Mouse (Mus musculus): ENCODE results near the gene Nkg7.
"Not testable (repeated sequence)": the region's sequence is repeated elsewhere in the genome, so short reads cannot be mapped to it uniquely, and the experiment has no call there.

Gene Nkg7

GRCm38 (mm10) chr7:43436341-43437255 lies at the start of gene Nkg7:
Gene Nkg7, plus strand, starts transcription at chr7:43437073.
- no peak for DNase-seq (ENCODE audit: low read depth, low spot score)

DNA sequence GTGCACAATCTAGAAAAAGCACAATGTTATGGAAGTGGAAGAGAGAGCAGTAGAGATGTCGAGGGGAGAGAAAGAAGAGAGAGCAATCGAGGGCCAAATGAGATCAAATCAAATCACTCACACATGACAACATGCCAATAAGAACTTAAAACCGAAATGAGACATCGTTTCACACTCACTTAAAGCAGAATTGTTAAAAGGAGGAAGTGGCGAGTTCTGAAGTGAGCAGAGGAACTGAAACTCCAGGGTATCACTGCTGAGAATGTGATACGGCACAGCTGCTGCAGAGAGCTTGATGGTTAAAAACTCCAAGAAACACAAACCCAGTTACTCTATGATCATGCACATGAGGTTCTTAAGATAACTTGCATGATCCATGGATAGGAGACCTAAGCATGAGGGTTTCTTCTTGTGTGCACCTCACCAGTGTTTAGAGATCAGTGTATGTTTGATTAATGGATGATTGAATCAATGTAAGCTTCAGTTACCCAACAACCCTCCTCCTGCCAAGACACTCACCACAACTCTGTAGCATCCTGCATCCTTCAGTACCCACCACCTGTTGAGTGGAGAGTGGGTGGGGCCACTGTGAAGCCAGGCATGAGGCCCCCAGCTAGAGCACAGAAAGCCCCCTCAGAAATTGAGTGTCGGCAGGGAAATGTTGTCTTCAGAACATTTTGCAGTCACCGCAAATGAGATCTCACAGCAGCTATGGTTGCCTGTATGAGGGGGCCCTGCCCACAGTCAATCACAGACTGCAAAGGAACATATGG lies 44.3 kb upstream of the Nkg7 start:
- DNase-seq (ENCODE audit: low read depth, low spot score) = no peak

DNA sequence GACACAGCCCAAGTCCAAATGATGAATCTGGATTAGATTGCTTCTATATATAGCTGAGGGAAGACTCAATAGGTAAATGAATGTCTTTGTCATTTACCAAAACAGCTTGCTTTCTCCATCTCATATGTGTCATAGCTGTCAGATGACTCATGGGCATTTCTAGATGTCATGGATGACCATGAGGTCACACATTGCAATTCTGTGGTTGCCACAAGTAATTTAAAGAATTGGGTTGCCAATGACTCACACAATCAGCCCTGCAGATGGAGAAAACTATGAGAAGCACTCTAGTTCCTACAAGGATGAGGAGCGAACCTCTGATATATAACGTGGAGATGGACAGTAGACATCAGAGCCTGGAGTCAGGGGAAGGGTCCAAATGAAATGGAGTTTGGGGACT lies 37.4 kb upstream of the Nkg7 start:
- DNase-seq (ENCODE audit: low read depth, low spot score) = no peak

DNA sequence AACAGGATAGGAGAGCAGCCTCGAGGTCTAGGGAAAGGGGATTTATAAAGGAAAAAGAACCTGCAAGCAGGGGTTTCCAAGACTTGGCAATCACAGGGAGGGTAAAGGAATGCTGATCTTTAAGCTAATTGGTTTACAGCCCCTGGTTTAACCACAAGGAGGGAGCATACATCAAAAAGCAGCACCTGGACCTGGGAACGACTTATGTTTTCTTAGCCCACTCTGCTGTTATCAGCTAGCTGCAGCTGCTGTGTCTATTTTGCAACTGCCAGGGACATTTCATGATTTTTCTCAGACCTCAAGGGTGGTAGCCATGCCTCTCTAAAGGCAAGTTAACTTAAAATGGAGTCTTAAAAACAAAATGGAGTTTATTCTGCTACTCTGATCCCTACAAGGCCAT lies 34.2 kb upstream of the Nkg7 start:
- DNase-seq (ENCODE audit: low read depth, low spot score) = no peak

DNA sequence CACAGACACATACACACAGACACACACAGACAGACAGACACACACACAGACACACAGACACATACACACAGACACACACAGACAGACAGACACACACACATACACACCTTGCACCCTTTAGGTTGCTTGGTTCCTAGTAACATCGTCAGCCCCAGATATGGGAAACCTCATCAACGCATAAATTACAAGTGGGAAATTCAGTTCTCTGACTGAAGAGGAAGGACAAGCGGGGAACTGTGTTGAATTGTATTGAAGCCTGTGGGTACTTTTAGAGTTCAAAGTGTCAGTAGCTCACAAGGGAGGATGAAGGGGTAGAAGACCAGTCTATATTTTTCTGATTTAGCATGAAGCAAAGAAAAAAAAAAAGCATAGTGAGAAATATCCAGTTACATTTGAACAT lies 29.3 kb upstream of the Nkg7 start:
- no peak for DNase-seq (ENCODE audit: low read depth, low spot score)

DNA sequence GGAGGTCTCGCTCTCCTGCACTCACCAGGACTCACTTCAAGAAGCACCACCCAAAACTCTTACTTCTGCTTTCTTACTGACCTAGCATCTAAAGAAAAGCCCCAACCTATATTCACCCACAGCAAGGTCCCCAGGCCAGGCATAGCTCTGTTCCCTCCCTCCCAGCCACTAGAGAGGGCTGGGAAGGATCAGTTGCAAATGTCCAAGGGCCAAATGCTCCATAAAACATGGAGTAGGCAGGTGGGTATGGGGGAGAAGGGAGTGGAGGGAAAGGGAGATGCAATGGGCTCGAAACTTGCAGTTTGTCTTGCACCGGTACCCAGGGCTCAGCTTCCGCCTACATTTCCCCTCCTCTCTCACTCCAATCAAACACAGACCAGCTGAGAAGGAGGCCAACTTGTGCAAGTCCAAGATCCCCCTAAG lies 28.7 kb upstream of the Nkg7 start, which contains the start of gene Siglecg:
Siglecg (plus strand) TSS at position 74 of the 423 bp plus-strand sequence.
- no peak for DNase-seq (ENCODE audit: low read depth, low spot score)

DNA sequence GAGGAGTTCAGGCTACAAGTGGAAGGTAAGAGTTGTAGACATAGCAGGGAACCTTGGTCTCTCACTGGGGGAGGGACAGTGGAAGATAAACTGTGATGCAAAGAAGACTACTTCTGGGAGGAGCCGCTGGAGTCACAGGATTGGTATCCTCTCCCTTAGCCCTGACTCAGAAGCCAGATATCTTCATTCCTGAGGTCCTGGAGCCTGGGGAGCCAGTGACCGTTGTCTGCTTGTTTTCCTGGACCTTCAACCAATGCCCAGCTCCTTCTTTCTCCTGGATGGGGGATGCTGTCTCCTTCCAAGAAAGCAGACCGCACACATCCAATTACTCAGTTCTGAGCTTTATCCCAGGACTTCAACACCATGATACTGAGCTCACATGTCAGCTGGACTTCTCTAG lies 27.8 kb upstream of the Nkg7 start:
- no peak for DNase-seq (ENCODE audit: low read depth, low spot score)

DNA sequence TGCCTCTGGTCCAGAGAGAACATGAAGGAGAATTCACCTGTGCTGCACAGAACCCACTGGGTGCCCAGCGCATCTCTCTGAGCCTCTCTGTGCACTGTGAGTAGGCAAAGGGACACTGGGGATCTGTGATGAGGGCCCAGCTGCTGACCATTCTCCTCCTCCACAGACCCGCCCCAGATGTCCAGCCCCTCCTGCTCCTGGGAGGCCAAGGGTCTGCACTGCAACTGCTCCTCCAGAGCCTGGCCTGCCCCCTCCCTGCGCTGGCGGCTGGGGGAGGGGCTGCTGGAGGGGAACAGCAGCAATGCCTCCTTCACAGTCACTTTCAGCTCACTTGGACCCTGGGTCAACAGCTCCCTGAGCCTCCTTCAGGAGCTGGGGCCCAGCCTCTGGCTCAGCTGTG lies 25.1 kb upstream of the Nkg7 start:
- DNase-seq (ENCODE audit: low read depth, low spot score) = not testable (repeated sequence)

- peak; percentile 47 for DNase-seq (ENCODE audit: low read depth, low spot score)
These were observed 19.6 kb upstream of the Nkg7 start for GRCm38 (mm10) chr7:43417298-43417697.

- DNase-seq (ENCODE audit: low read depth, low spot score) = peak; percentile 90
These were observed 13.8 kb upstream of the Nkg7 start for GRCm38 (mm10) chr7:43422995-43423617.

- DNase-seq (ENCODE audit: low read depth, low spot score) = no peak
These were observed 12.8 kb upstream of the Nkg7 start for GRCm38 (mm10) chr7:43423991-43424625.

DNA sequence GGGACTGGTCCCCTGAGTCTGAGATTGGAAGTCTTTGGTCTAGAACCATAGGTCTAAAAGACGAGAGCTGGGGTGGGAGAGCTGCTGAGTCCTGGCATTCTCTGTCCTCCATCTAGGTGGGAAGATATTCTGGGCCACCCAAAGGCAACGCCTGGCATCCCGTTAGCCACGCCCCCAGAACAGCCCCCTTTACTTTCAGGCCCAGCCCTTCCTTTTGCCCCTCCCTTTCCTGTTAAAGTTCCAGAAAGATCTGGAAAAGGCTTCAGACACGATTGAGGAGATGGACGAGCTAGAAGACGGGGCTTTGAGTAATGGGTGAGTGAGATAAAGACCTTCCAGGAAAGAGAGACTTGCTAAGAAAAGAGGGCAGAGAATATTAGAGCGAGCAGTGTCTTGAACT lies 9.5 kb upstream of the Nkg7 start, which contains the start of gene Lim2:
Lim2 (plus strand) TSS at position 265 of the 400 bp plus-strand sequence.
- DNase-seq (ENCODE audit: low read depth, low spot score) = peak; percentile 80

- no peak for DNase-seq (ENCODE audit: low read depth, low spot score)
These were observed 7.4 kb upstream of the Nkg7 start for GRCm38 (mm10) chr7:43429500-43429899.

GRCm38 (mm10) chr7:43432891-43433290 lies 4.0 kb upstream of the Nkg7 start:
- peak; percentile 28 for DNase-seq (ENCODE audit: low read depth, low spot score)

DNA sequence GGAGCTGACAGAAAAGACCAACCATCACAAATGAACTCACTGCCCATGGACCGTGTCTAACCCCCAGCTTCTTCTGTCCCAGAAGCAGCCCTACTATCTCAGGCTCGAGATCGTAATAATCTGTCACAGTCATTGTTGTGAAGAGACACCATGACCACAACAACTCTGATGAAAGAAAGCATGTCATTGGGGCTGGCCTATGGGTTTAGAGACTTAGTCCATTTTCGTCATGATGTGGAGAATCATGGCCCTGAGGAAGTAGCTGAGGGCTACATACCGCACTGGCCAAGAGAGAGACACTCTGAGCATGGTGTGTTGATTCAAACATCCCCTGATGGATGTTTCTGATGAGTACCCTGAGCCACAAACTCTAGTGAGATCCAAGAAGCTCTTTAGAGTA lies 2.2 kb upstream of the Nkg7 start:
- no peak for DNase-seq (ENCODE audit: low read depth, low spot score)

GRCm38 (mm10) chr7:43438611-43439010 lies 1.7 kb downstream of the Nkg7 start:
- no peak for DNase-seq (ENCODE audit: low read depth, low spot score)

GRCm38 (mm10) chr7:43440482-43440881 lies 3.6 kb downstream of the Nkg7 start, which contains the start of gene Cldnd2:
Gene Cldnd2, plus strand, starts transcription at chr7:43440782.
- no peak for DNase-seq (ENCODE audit: low read depth, low spot score)

- no peak for DNase-seq (ENCODE audit: low read depth, low spot score)
These were observed 4.2 kb downstream of the Nkg7 start for GRCm38 (mm10) chr7:43441071-43441470.

DNA sequence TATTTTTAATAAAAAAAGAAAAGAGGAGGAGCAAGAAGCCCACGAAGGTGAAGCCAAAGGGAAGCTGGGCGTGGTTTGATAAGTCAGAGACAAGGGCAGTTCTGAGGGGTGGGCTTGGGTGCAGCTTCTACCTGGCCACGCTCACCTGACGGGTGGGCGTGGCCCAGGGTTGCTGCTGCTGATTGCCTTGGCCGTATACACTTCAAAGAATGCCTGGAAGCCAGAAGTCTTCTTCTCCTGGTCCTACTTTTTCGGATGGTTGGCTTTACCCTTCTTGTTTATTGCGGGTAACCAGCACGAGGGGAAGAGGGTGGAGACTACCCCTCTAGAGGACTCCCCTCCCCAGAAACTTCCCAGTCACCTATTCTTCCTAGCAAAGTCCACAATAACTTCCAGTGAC lies 5.8 kb downstream of the Nkg7 start:
- DNase-seq (ENCODE audit: low read depth, low spot score) = no peak

GRCm38 (mm10) chr7:43443126-43443916 lies 6.4 kb downstream of the Nkg7 start:
- DNase-seq (ENCODE audit: low read depth, low spot score) = peak; percentile 82

- peak; percentile 99 for DNase-seq (ENCODE audit: low read depth, low spot score)
These were observed 7.0 kb downstream of the Nkg7 start, which contains the start of the genes Etfb and Gm45233 for GRCm38 (mm10) chr7:43443917-43444293. Gene Etfb, plus strand, starts transcription at chr7:43444083. Gene Gm45233, plus strand, starts transcription at chr7:43444128.

Measured in ZHBTc4 (cell line).